Mouse (Mus musculus) olfactory bulb, adult 2 months (tissue): ENCODE results near the gene Tmprss11g. TPM values are rescaled to one million over a fixed set of nuclear protein-coding genes. Genes with fewer than 3 reads are reported as not detected.

ENCODE experiments used
- H3K27ac ChIP-seq: fragments of 200-500 bp; 2 replicates; pipeline ENCODE4 v1.5.1; 2012; ENCODE audit warnings: low read depth, low read length; ENCODE audit not compliant: insufficient read depth
- H3K4me1 ChIP-seq: fragments of 200-500 bp; 2 replicates; pipeline ENCODE4 v1.6.1; 2012; ENCODE audit warnings: low read length; ENCODE audit not compliant: control insufficient read depth, insufficient read depth
- H3K4me3 ChIP-seq: fragments of 200-500 bp; 2 replicates; pipeline ENCODE4 v1.5.1; 2012; ENCODE audit warnings: mild to moderate bottlenecking, low read depth, low read length, moderate library complexity; ENCODE audit not compliant: insufficient read depth
- CTCF ChIP-seq: fragments of 200-500 bp; IDR thresholded peaks from 2 replicates; pipeline ENCODE4 v1.5.1; 2012; ENCODE audit warnings: low read depth, mild to moderate bottlenecking, low read length, moderate library complexity; ENCODE audit not compliant: insufficient read depth
- POLR2A ChIP-seq: fragments of 200-500 bp; IDR thresholded peaks from 2 replicates; pipeline ENCODE4 v1.6.1; 2012; ENCODE audit warnings: mild to moderate bottlenecking, low read depth, low read length, moderate library complexity; ENCODE audit not compliant: insufficient read depth
- WGBS: fragments of 180-500 bp; shearing (Covaris S2); methylation state at CpG from one replicate; pipeline ENCODE4 v1.1.7; 2018; 5-methylcytosine and 5-hydroxymethylcytosine counted together
- polyA plus RNA-seq: library from polyadenylated mRNA; stranded (reverse); fragments of >200 nt; gene quantifications from 2 replicates; pipeline ENCODE4 v1.2.4, GENCODE M21; 2012; ENCODE audit warnings: low replicate concordance; ENCODE audit not compliant: missing spikeins, insufficient read depth, insufficient read length

Tmprss11g gene
- polyA plus RNA-seq, 1 experiment, result not detected

DNA sequence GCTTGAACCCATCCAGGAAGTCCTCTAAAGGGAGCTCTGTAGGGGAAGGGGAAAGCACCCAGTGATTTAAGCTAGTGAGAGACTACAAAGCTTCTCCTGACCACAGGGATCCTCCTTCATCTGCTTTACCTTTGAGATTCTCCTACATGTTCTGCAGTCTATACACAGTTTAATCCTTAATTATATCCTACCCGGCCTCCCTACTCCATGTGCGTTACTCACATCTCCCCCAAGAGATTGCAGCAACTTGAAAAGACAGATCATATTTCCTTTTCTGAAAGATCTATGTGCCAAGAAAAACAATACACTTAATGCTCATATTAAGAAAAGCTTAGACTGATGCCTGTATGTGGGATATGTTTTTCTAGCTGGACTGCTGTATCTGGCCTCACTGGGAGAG, 79.1 kb downstream of the Tmprss11g start:
- 71% methylated on average over 2 of the region's 2 CpGs for WGBS
- Histone ChIP-seq H3K4me1 (no peaks in the 10 kb centered on the region), H3K4me3 (no peak overlapping the region), H3K27ac (no peak overlapping the region)
- TF ChIP-seq CTCF (no peak), POLR2A (no peak)

DNA sequence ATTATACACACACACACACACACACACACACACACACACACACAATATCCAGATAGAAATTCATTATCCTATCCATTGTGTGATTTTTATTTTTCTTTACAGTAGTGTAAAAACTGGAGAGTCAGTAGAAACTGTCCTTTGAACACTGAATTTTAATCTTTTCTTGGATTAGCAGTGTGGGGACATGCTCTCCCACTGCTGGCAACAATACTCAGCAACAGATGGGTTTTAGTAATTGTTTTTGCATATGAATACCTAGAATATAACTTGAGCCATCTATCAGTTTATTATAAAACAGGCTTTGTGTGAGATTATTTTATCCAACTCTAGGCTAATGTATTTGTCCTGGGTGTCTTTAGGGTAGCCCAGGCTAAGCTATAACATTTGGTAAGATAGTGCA, 79.9 kb downstream of the Tmprss11g start:
- Histone ChIP-seq H3K4me1 (no peaks in the 10 kb centered on the region), H3K27ac (no peak overlapping the region), H3K4me3 (no peak overlapping the region)
- TF ChIP-seq POLR2A (no peak), CTCF (no peak)

Other genes starting within 250 kb of the Tmprss11g start
- not detected in 2 replicates for gene Tmprss11c, start 229.3 kb downstream of the Tmprss11g start, polyA plus RNA-seq
- gene Tmprss11d, start 145.2 kb downstream of the Tmprss11g start, polyA plus RNA-seq, result not detected in 2 replicates
- not detected in 2 replicates for gene Tmprss11a, start 49.6 kb downstream of the Tmprss11g start, polyA plus RNA-seq
- not detected in 2 replicates for gene Tmprss11f, start 113.8 kb upstream of the Tmprss11g start, polyA plus RNA-seq
- not detected in 2 replicates for gene Tmprss11b, start 157.8 kb upstream of the Tmprss11g start, polyA plus RNA-seq
- not detected in 2 replicates for gene Tmprss11e, start 227.2 kb upstream of the Tmprss11g start, polyA plus RNA-seq